Mouse (Mus musculus) adipose tissue, adult 10 weeks (tissue): ENCODE data around the gene Gm3336. TPM values are rescaled to one million over a fixed set of nuclear protein-coding genes. Genes with fewer than 3 reads are reported as not detected.

Source experiments
- polyA plus RNA-seq: library from polyadenylated mRNA; stranded (reverse); fragments of 350-450 nt; fragmentation: Illumina TruSeq; extraction: RNeasy Lipid Tissue Mini Kit (QIAGEN cat#74804); gene quantifications from one replicate; pipeline ENCODE4 v1.2.3, GENCODE M21; 2014; ENCODE audit warnings: low read depth, low replicate concordance

Gm3336 gene
- not detected for polyA plus RNA-seq

GRCm38 (mm10) chr8:70718297-70718696 lies at the start of gene Gm3336:
Gene Gm3336 (plus strand): TSS chr8:70718543.

GRCm38 (mm10) chr8:70673079-70673856 lies 45.1 kb upstream of the Gm3336 start, which contains the start of gene Lsm4:
Gene Lsm4 (plus strand): TSS chr8:70673248.

GRCm38 (mm10) chr8:70698310-70699109 lies 19.8 kb upstream of the Gm3336 start, which contains the start of gene Jund:
Gene Jund (plus strand): TSS chr8:70698949.

GRCm38 (mm10) chr8:70703287-70703686 lies 15.1 kb upstream of the Gm3336 start, which contains the start of gene Iqcn:
Gene Iqcn (plus strand): TSS chr8:70703457.

GRCm38 (mm10) chr8:70723486-70724210 lies 5.3 kb downstream of the Gm3336 start, which contains the start of gene Pde4c:
Gene Pde4c (plus strand): TSS chr8:70723720.

GRCm38 (mm10) chr8:70754043-70754870 lies 35.9 kb downstream of the Gm3336 start, which contains the start of gene Rab3a:
Gene Rab3a (plus strand): TSS chr8:70754679.

GRCm38 (mm10) chr8:70760775-70761406 lies 42.5 kb downstream of the Gm3336 start, which contains the start of gene Mpv17l2:
Gene Mpv17l2 (minus strand): TSS chr8:70760946.

Other genes starting within 250 kb of the Gm3336 start
- 20.7 TPM for gene Klhl26, start 241.6 kb upstream of the Gm3336 start, polyA plus RNA-seq
- 0.74 TPM for gene Tmem59l, start 231.2 kb upstream of the Gm3336 start, polyA plus RNA-seq
- gene Crlf1, start 225.4 kb upstream of the Gm3336 start, polyA plus RNA-seq = 2.1 TPM
- gene Rex1bd, start 211.8 kb upstream of the Gm3336 start, polyA plus RNA-seq = 92.5 TPM
- gene Uba52, start 207.7 kb upstream of the Gm3336 start, polyA plus RNA-seq = 1,821 TPM
- 255 TPM for gene Fkbp8, start 190.8 kb upstream of the Gm3336 start, polyA plus RNA-seq
- 67.9 TPM for gene Kxd1, start 190.6 kb upstream of the Gm3336 start, polyA plus RNA-seq
- gene Ell, start 179.1 kb upstream of the Gm3336 start, polyA plus RNA-seq = 20.8 TPM
- 351 TPM for gene Isyna1, start 124.2 kb upstream of the Gm3336 start, polyA plus RNA-seq
- gene Ssbp4, start 109.7 kb upstream of the Gm3336 start, polyA plus RNA-seq = 112 TPM
- 5.1 TPM for gene Lrrc25, start 102.4 kb upstream of the Gm3336 start, polyA plus RNA-seq
- 1.2 TPM for gene Gdf15, start 86.1 kb upstream of the Gm3336 start, polyA plus RNA-seq
- 54.4 TPM for gene Pgpep1, start 58.2 kb upstream of the Gm3336 start, polyA plus RNA-seq
- gene Lsm4, start 45.3 kb upstream of the Gm3336 start, polyA plus RNA-seq = 67.6 TPM
- 72.1 TPM for gene Jund, start 19.6 kb upstream of the Gm3336 start, polyA plus RNA-seq
- gene Iqcn, start 15.1 kb upstream of the Gm3336 start, polyA plus RNA-seq = 4.9 TPM
- 5.3 TPM for gene Pde4c, start 5.2 kb downstream of the Gm3336 start, polyA plus RNA-seq
- gene Rab3a, start 36.1 kb downstream of the Gm3336 start, polyA plus RNA-seq = 27.6 TPM
- gene Mpv17l2, start 42.4 kb downstream of the Gm3336 start, polyA plus RNA-seq = 52.2 TPM
- 38.8 TPM for gene Pik3r2, start 58.2 kb downstream of the Gm3336 start, polyA plus RNA-seq
- gene Mast3, start 86.5 kb downstream of the Gm3336 start, polyA plus RNA-seq = 36.3 TPM
- gene Il12rb1, start 89.9 kb downstream of the Gm3336 start, polyA plus RNA-seq = 0.74 TPM
- 60.9 TPM for gene Arrdc2, start 121.2 kb downstream of the Gm3336 start, polyA plus RNA-seq
- 2.5 TPM for gene Kcnn1, start 144.7 kb downstream of the Gm3336 start, polyA plus RNA-seq
- gene Ccdc124, start 155.4 kb downstream of the Gm3336 start, polyA plus RNA-seq = 39.0 TPM
- 0.36 TPM for gene Slc5a5, start 174.2 kb downstream of the Gm3336 start, polyA plus RNA-seq
- gene Rpl18a, start 178.9 kb downstream of the Gm3336 start, polyA plus RNA-seq = 2,052 TPM
- gene Map1s, start 187.4 kb downstream of the Gm3336 start, polyA plus RNA-seq = 18.8 TPM